Mouse (Mus musculus) myocyte (in vitro differentiated cells): ENCODE measurements at regions not wholly inside any gene's neighbourhood (a gene's known extent, or its start where the extent isn't known, plus 50 kb on each side); places are given as distances from the start of the nearest gene placed in this dataset.

Source experiments
- H3K27me3 ChIP-seq: one replicate; pipeline ENCODE4 v1.6.1; 2011; ENCODE audit not compliant: control insufficient read depth, insufficient read depth, insufficient read length
- H3K36me3 ChIP-seq: one replicate; pipeline ENCODE4 v1.6.1; 2011; ENCODE audit not compliant: control insufficient read depth, insufficient read depth
- H3K4me2 ChIP-seq: one replicate; pipeline ENCODE4 v1.6.1; 2011; ENCODE audit warnings: low read depth, control low read depth
- H3K4me3 ChIP-seq: one replicate; pipeline ENCODE4 v1.5.1; 2011; ENCODE audit warnings: mild to moderate bottlenecking, control low read depth, moderate library complexity
- H3K79me2 ChIP-seq: one replicate; pipeline ENCODE4 v1.6.1; 2011; ENCODE audit not compliant: control insufficient read depth, insufficient read depth
- H3ac ChIP-seq: one replicate; pipeline ENCODE4 v1.6.1; 2011; ENCODE audit not compliant: control insufficient read depth, insufficient read length
- CEBPB ChIP-seq: IDR thresholded peaks from 2 replicates; pipeline ENCODE4 v1.6.1; 2011; ENCODE audit warnings: mild to moderate bottlenecking, moderate library complexity; ENCODE audit not compliant: poor library complexity, insufficient read depth, severe bottlenecking
- E2F4 ChIP-seq: IDR thresholded peaks from one replicate; pipeline ENCODE4 v1.6.1; 2011; ENCODE audit warnings: mild to moderate bottlenecking, control low read depth, moderate library complexity; ENCODE audit not compliant: insufficient read depth
- MAX ChIP-seq: IDR thresholded peaks from one replicate; pipeline ENCODE4 v1.6.1; 2011; ENCODE audit warnings: low read depth, mild to moderate bottlenecking, control low read depth
- MYOD1 ChIP-seq, 3 experiments: IDR thresholded peaks; one replicate each; pipeline ENCODE4 v1.6.1; 2011; ENCODE audit warnings: control low read depth in 2 of 3, low read depth in 2 of 3, mild to moderate bottlenecking in 2 of 3, moderate library complexity in 1 of 3; ENCODE audit not compliant: insufficient read length in 2 of 3, control insufficient read depth in 1 of 3
- MYOG ChIP-seq, 3 experiments: IDR thresholded peaks; one replicate each; pipeline ENCODE4 v1.6.1; 2011; ENCODE audit warnings: control low read depth in 2 of 3, low read depth in 2 of 3, mild to moderate bottlenecking in 2 of 3; ENCODE audit not compliant: insufficient read length in 2 of 3, control insufficient read depth in 1 of 3, insufficient read depth in 1 of 3
- POLR2A ChIP-seq: IDR thresholded peaks from one replicate; pipeline ENCODE4 v1.6.1; 2011; ENCODE audit warnings: low read depth, mild to moderate bottlenecking, control low read depth, moderate library complexity; ENCODE audit not compliant: insufficient read length
- POLR2AphosphoS2 ChIP-seq: IDR thresholded peaks from one replicate; pipeline ENCODE4 v1.6.1; 2011; ENCODE audit warnings: low read depth, control low read depth; ENCODE audit not compliant: insufficient read length
- REST ChIP-seq: IDR thresholded peaks from one replicate; pipeline ENCODE4 v1.6.1; 2011; ENCODE audit warnings: mild to moderate bottlenecking, control low read depth, moderate library complexity; ENCODE audit not compliant: insufficient read depth, insufficient read length
- SRF ChIP-seq: IDR thresholded peaks from one replicate; pipeline ENCODE4 v1.6.1; 2011; ENCODE audit warnings: low read depth; ENCODE audit not compliant: control insufficient read depth, insufficient read length
- TCF12 ChIP-seq: IDR thresholded peaks from one replicate; pipeline ENCODE4 v1.6.1; 2011; ENCODE audit warnings: mild to moderate bottlenecking, control low read depth; ENCODE audit not compliant: poor library complexity, insufficient read depth, severe bottlenecking
- TCF3 ChIP-seq: IDR thresholded peaks from one replicate; pipeline ENCODE4 v1.6.1; 2011; ENCODE audit warnings: low read depth, control low read depth; ENCODE audit not compliant: insufficient read length
- USF1 ChIP-seq: IDR thresholded peaks from one replicate; pipeline ENCODE4 v1.6.1; 2011; ENCODE audit warnings: low read depth, mild to moderate bottlenecking, control low read depth, moderate library complexity

DNA sequence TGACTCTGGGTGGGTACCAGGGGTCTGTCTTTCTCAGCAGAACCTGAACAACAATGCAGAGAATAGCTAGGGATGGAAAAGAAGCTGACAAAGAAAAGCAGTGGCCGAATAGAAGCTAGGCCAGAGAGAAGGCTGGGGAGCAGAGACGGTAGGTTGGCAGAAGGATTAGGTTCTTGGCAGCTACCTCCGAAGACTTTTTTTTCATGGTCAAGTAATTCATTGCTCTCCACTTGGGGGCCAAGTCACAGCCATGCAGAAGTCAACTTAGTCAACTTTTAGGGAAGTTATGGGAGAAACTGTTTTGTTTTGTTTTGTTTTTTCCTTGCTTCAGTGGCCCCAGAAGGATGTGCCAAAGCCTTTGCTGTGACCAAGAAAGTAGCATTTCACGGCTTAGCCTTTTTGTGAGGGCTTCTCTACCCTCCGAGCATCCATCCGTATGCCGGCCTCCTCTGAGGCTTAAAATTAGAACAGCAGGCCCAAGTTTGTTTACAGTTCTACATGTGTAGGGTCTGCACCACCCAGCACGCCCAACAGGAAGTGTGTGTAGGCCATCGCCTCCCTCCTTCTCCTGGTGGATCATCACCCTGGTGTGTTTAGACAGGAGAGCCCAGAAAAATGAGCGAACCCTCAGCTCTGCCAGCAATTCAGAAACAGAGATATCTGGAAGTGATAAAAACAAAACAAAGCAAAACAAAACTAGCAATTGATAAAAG, 226.2 kb downstream of the Tbx18 start:
- H3K4me2 ChIP-seq = no peak overlapping the region
- no peak overlapping the region for H3K4me3 ChIP-seq
- no peaks in the 10 kb centered on the region for H3K36me3 ChIP-seq
- no peaks in the 10 kb centered on the region for H3K27me3 ChIP-seq
- H3ac ChIP-seq = no peak overlapping the region
- no peaks in the 10 kb centered on the region for H3K79me2 ChIP-seq
- no peak for TF ChIP-seq CEBPB
- no peak for TF ChIP-seq MAX
- TF ChIP-seq MYOD1 (IDR thresholded peaks at IDR 0.05; ENCODE audit: control insufficient read depth in 1 of 3, insufficient read length in 2 of 3, low read depth in 2 of 3) = no peak
- no peak for TF ChIP-seq USF1
- TF ChIP-seq TCF3 = no peak
- no peak for TF ChIP-seq REST
- TF ChIP-seq E2F4 = no peak
- no peak for TF ChIP-seq MYOG (IDR thresholded peaks at IDR 0.05; ENCODE audit: control insufficient read depth in 1 of 3, insufficient read depth in 1 of 3, insufficient read length in 2 of 3, low read depth in 2 of 3)
- no peak for TF ChIP-seq POLR2AphosphoS2
- TF ChIP-seq POLR2A = no peak
- no peak for TF ChIP-seq SRF
- no peak for TF ChIP-seq TCF12

DNA sequence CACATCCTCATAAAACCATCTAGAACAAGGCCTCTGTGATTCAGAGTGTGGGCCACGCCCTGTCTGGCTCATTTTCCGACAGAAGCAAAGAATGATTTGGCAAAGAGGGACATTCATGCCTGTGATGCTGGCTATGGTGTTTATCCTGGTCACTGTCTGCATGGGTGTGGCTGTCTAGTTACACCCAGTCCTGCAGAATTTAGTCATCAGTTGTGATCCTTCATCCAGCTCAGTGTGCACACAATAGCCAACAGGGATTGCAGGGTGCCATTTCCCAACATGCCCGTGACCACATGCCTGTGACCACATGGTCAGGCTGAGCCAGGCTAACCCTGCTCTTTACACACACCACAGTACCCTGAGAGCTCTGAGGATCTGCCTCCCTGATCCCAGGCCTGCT, 208.8 kb upstream of the Cep162 start:
- Histone ChIP-seq H3K36me3 (no peaks in the 10 kb centered on the region), H3K27me3 (no peaks in the 10 kb centered on the region), H3K79me2 (no peaks in the 10 kb centered on the region), H3K4me3 (no peak overlapping the region), H3ac (no peak overlapping the region), H3K4me2 (peak overlapping the region; percentile 4)
- TF ChIP-seq TCF3 (no peak), SRF (no peak), CEBPB (peak; percentile 81), MYOD1 (IDR thresholded peaks at IDR 0.05; ENCODE audit: control insufficient read depth in 1 of 3, insufficient read length in 2 of 3, low read depth in 2 of 3) (peak in 1 of 3 experiments; percentile 67), USF1 (peak; percentile 83), POLR2AphosphoS2 (no peak), TCF12 (no peak), E2F4 (no peak), REST (no peak), MAX (peak; percentile 75), MYOG (IDR thresholded peaks at IDR 0.05; ENCODE audit: control insufficient read depth in 1 of 3, insufficient read depth in 1 of 3, insufficient read length in 2 of 3, low read depth in 2 of 3) (peak in 1 of 3 experiments; percentile 4), POLR2A (peak; percentile 61)

DNA sequence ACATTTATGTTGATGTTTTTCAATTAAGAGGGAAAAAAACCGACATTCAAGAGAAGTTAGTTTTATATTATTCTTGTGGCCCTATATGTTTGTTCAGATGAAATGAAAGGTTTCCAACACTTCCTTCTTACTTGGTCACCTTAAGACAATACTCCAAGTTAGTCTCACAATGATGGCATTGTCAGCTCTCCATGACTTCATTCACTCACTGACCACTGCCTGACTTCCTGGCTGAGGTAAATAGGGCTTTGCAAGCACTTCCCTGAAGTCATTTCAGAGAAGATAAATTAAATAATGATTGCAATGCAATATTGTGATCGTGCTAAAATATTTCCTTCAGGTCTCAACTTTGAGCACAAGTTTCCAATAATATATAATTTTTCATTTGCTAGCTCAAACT, 197.9 kb upstream of the Cep162 start:
- Histone ChIP-seq H3K4me3 (no peak overlapping the region), H3K79me2 (no peaks in the 10 kb centered on the region), H3K27me3 (no peaks in the 10 kb centered on the region), H3K36me3 (no peaks in the 10 kb centered on the region), H3ac (no peak overlapping the region), H3K4me2 (no peak overlapping the region)
- TF ChIP-seq TCF12 = no peak
- TF ChIP-seq USF1 = no peak
- TF ChIP-seq MAX = no peak
- TF ChIP-seq POLR2AphosphoS2 = no peak
- TF ChIP-seq POLR2A = no peak
- TF ChIP-seq CEBPB = no peak
- no peak for TF ChIP-seq TCF3
- no peak for TF ChIP-seq REST
- no peak for TF ChIP-seq E2F4
- TF ChIP-seq MYOG (IDR thresholded peaks at IDR 0.05; ENCODE audit: control insufficient read depth in 1 of 3, insufficient read depth in 1 of 3, insufficient read length in 2 of 3, low read depth in 2 of 3) = no peak
- TF ChIP-seq MYOD1 (IDR thresholded peaks at IDR 0.05; ENCODE audit: control insufficient read depth in 1 of 3, insufficient read length in 2 of 3, low read depth in 2 of 3) = no peak
- TF ChIP-seq SRF = no peak

DNA sequence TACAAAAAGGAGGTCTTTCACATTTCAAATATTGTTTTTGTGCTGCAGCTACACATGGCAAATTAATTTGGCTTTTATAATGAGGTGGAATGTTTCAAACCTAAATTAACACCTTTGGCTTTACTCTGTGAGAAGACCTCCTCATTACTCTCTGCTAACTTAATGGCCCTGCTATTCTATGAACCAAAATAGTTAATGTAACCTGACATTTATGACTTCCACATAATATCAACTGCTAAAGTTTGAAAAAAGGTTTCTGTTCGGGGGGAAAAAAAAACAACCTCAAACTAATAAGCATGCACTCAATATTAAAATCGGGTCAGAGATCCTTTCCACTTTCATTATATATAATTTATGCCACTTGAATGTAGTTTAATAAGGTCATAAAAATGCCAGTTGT, 197.2 kb upstream of the Cep162 start:
- Histone ChIP-seq H3K27me3 (no peaks in the 10 kb centered on the region), H3K4me2 (no peak overlapping the region), H3ac (no peak overlapping the region), H3K36me3 (no peaks in the 10 kb centered on the region), H3K79me2 (no peaks in the 10 kb centered on the region), H3K4me3 (no peak overlapping the region)
- TF ChIP-seq MYOD1 (IDR thresholded peaks at IDR 0.05; ENCODE audit: control insufficient read depth in 1 of 3, insufficient read length in 2 of 3, low read depth in 2 of 3) = no peak
